Mouse (Mus musculus) lung, embryonic 14.5 days (tissue): ENCODE data around the gene Lpar3. TPM values are rescaled to one million over a fixed set of nuclear protein-coding genes. Genes with fewer than 3 reads are reported as not detected.
A peak's percentile ranks its signal among the peaks of the same experiment; 100 is the strongest.

Experiments used
- ATAC-seq: fragments of 200-750 bp; cut with Nextera tagmentation; 2 replicates; pipeline ENCODE4 v1.8.0; 2017; ENCODE audit warnings: mild to moderate bottlenecking, moderate TSS enrichment, moderate library complexity; ENCODE audit not compliant: insufficient read depth
- DNase-seq: peaks from one replicate; pipeline ENCODE4 v3.0.0-alpha.2; 2015
- H3K27ac ChIP-seq: fragments of 300-500 bp; sonication (generic); 2 replicates; pipeline ENCODE4 v1.5.1; 2014; ENCODE audit warnings: low read depth, mild to moderate bottlenecking, moderate library complexity
- H3K27me3 ChIP-seq: fragments of 300-500 bp; sonication (generic); 2 replicates; pipeline ENCODE4 v1.6.1; 2014; ENCODE audit warnings: low read length, control low read depth; ENCODE audit not compliant: insufficient read depth
- H3K36me3 ChIP-seq: fragments of 300-500 bp; sonication (generic); 2 replicates; pipeline ENCODE4 v1.6.1; 2014; ENCODE audit warnings: control low read depth; ENCODE audit not compliant: insufficient read depth
- H3K4me1 ChIP-seq: fragments of 300-500 bp; sonication (generic); 2 replicates; pipeline ENCODE4 v1.6.1; 2014; ENCODE audit warnings: antibody characterized with exemption, control low read depth; ENCODE audit not compliant: insufficient read depth
- H3K4me2 ChIP-seq: fragments of 300-500 bp; sonication (generic); 2 replicates; pipeline ENCODE4 v1.6.1; 2014; ENCODE audit warnings: mild to moderate bottlenecking
- H3K4me3 ChIP-seq: fragments of 300-500 bp; sonication (generic); 2 replicates; pipeline ENCODE4 v1.5.1; 2014; ENCODE audit warnings: low read depth, low read length
- H3K9ac ChIP-seq: fragments of 300-500 bp; sonication (generic); 2 replicates; pipeline ENCODE4 v1.6.1; 2014
- H3K9me3 ChIP-seq: fragments of 300-500 bp; sonication (generic); 2 replicates; pipeline ENCODE4 v1.6.1; 2016; ENCODE audit warnings: low read depth, low read length, control low read depth
- CTCF ChIP-seq: IDR thresholded peaks from 2 replicates; pipeline ENCODE4 v1.5.1; 2016; ENCODE audit warnings: antibody characterized with exemption, low read depth
- WGBS: fragments of 180-500 bp; shearing (Covaris S2); extraction: QIAGEN DNeasy Blood & Tissue Kit; methylation state at CpG from one replicate; pipeline ENCODE4 v1.1.7; 2014; 5-methylcytosine and 5-hydroxymethylcytosine counted together
- polyA plus RNA-seq: library from polyadenylated mRNA; unstranded; fragments of >200 nt; fragmentation: Nextera tagmentation; extraction: Ambion mirVana; gene quantifications from 2 replicates; pipeline ENCODE4 v1.2.1, GENCODE M21; 2014

Gene Lpar3
- polyA plus RNA-seq = 1.8 and 1.9 TPM in 2 replicates

DNA sequence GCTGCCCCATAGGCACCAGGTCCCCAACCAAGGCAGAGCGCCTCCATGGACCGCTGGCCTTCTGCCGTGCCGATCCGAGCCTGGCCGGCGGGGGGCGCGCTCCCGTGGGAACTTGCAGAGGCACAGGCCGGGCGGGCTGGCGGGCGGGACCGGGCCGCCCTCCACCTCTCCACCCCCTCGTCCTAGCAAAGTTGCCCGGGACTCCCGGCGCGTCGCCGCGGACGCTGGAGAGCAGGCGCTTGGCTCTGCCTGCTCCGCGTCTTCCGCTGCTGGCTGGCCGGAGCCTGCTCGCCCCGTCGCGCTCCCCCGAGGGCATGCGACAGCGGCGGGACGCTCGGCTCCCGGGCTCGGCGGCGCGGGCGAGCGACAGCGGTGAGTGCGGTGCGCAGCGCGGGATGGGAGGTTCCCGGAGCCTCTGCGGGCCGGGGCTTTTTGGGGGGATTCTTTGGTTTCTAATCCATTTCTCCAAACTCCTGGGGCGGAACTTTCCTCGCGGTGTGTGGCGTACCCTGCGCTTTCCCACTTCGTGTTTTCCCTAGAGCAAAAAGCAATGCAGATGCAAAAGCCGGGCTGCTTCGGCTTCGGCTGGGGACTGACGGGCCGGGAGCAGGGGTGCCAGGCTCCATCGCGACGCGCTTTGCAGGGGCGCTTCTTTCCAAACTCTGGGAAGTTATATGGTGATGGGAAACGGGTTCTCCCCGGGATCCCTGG, at the start of gene Lpar3:
Lpar3 (plus strand) TSS at position 188 of the 711 bp plus-strand sequence.
- Histone ChIP-seq H3K9me3 (no peaks in the 10 kb centered on the region), H3K4me3 (peak within 1 kb of the TSS; percentile 52), H3K4me2 (peak within 1 kb of the TSS; percentile 90), H3K9ac (peak within 1 kb of the TSS; percentile 46), H3K27ac (no peak within 1 kb of the TSS), H3K36me3 (no peaks in the 10 kb centered on the region), H3K4me1 (peaks cover 2% of the 10 kb centered on the region), H3K27me3 (peaks cover 34% of the 10 kb centered on the region)
- peak; percentile 90 for ATAC-seq
- WGBS = 2% methylated on average over 73 of the region's 73 CpGs
- peak; percentile 82 for DNase-seq
- TF ChIP-seq CTCF = peak; percentile 61

DNA sequence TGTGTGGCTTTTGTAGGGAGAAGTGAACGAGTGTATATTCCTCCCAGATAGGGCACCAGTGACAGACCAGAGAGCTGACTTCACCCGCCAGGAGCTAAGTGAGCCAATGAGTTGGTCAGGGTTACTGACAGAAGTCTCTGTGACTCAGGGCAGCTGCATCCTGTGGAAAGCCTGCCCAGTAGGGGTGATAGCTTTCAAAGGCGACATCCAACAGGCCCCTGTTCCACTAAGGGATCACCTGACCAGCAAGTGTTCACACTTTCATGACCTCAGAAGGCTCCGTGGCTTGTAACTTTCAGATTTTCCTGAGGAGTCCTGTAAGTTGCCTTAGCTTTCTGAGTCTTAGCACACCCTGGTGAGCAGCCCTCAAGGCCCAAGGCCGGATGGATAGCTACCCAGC, 47.7 kb upstream of the Lpar3 start:
- no peaks in the 10 kb centered on the region for H3K36me3 ChIP-seq
- no peak for ATAC-seq
- H3K27me3 ChIP-seq = no peaks in the 10 kb centered on the region
- no peak for TF ChIP-seq CTCF
- WGBS = 66% methylated on average over 5 of the region's 5 CpGs
- no peak for DNase-seq
- no peak overlapping the region for H3K4me2 ChIP-seq
- no peaks in the 10 kb centered on the region for H3K4me1 ChIP-seq
- no peak overlapping the region for H3K27ac ChIP-seq
- H3K9ac ChIP-seq = no peak overlapping the region
- H3K9me3 ChIP-seq = no peaks in the 10 kb centered on the region; the same call in 1 of the 2 replicates
- H3K4me3 ChIP-seq = no peak overlapping the region

DNA sequence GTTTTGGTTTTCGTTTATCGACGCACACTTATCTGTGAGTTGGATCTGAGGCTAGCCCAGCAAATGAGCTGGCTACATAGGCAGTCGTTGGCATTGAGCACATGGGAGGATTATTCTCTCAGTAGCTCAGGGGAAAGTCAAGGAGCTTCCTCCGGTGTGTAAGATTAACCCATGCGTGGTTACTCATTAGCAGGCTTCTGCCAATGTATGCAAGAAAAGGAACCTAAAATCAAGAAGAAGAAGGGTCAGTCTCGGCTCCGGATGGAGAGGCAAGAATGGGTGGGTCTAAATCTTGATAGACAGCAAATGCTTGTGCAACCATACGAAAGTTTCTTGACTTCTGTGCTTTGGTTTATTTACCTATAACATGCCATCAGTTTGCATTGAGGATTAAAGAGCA, 46.5 kb upstream of the Lpar3 start:
- Histone ChIP-seq H3K4me1 (no peaks in the 10 kb centered on the region), H3K4me2 (no peak overlapping the region), H3K27ac (no peak overlapping the region), H3K9me3 (no peaks in the 10 kb centered on the region; the same call in 1 of the 2 replicates), H3K9ac (no peak overlapping the region), H3K27me3 (no peaks in the 10 kb centered on the region), H3K4me3 (no peak overlapping the region), H3K36me3 (no peaks in the 10 kb centered on the region)
- no peak for DNase-seq
- TF ChIP-seq CTCF = no peak
- 78% methylated on average over 9 of the region's 9 CpGs for WGBS
- ATAC-seq = no peak

DNA sequence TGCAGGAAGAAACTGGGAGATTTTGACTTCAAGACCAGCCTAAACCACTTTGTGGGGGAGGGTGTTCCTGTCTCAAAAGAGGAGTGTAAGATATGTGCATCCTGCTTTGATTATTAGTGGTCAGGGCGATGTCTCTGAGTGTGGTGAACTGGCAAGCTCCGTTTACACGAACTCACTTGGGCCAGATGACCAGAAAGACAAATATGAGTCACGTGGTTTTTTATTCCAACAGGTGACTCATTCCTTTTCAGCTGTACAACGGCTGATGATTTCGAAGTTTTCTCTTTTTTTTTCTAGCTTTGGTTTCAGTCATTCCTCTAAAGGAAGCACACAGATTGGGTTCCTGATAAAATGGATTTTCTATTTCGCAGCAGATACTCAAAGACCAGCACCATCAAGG, 43.5 kb upstream of the Lpar3 start:
- WGBS = 61% methylated on average over 7 of the region's 7 CpGs
- peak; percentile 13 for DNase-seq
- no peak for TF ChIP-seq CTCF

GRCm38 (mm10) chr3:146177748-146178582, 42.8 kb upstream of the Lpar3 start:
- Histone ChIP-seq H3K27ac (no peak overlapping the region), H3K4me2 (peak overlapping the region; percentile 55), H3K27me3 (no peaks in the 10 kb centered on the region), H3K4me1 (no peaks in the 10 kb centered on the region), H3K9ac (no peak overlapping the region), H3K36me3 (no peaks in the 10 kb centered on the region), H3K4me3 (peak overlapping the region; percentile 10; the same call in 1 of the 2 replicates), H3K9me3 (no peaks in the 10 kb centered on the region)
- peak; percentile 82 for TF ChIP-seq CTCF
- ATAC-seq = peak; percentile 82
- peak; percentile 94 for DNase-seq
- WGBS = 4% methylated on average over 16 of the region's 16 CpGs

More for the DNA sequence above, 43.5 kb upstream of the Lpar3 start:
- ATAC-seq = no peak
- Histone ChIP-seq H3K4me1 (no peaks in the 10 kb centered on the region), H3K4me3 (no peak overlapping the region), H3K9me3 (no peaks in the 10 kb centered on the region), H3K9ac (no peak overlapping the region), H3K27ac (no peak overlapping the region), H3K27me3 (no peaks in the 10 kb centered on the region), H3K36me3 (no peaks in the 10 kb centered on the region), H3K4me2 (peak overlapping the region; percentile 55)

- Histone ChIP-seq H3K27me3 (no peaks in the 10 kb centered on the region), H3K36me3 (no peaks in the 10 kb centered on the region), H3K9ac (no peak overlapping the region), H3K4me3 (no peak overlapping the region), H3K4me2 (no peak overlapping the region), H3K9me3 (no peaks in the 10 kb centered on the region), H3K4me1 (no peaks in the 10 kb centered on the region), H3K27ac (no peak overlapping the region)
- TF ChIP-seq CTCF = no peak
- ATAC-seq = no peak
- DNase-seq = no peak
- 38% methylated on average over 2 of the region's 2 CpGs for WGBS
Observed at GRCm38 (mm10) chr3:146180341-146180740, 40.4 kb upstream of the Lpar3 start.

DNA sequence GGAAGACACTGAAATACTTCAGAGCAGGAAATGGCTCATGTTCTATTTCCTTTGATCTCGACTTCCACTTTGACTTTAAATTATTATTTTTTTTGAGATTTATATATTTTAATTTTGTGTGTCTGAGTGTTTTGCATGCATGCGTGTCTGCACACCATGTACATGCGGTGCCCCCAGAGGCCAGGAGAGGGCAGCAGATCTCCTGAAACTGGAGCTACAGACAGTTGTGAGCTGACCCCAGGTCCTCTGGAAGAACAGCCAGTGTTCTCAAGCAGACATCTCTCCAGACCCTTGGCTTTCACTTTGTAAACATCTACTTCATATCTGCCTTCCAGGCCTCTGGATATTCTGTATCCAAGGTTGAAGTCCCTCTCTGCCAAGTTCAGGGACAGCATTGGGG, 39.8 kb upstream of the Lpar3 start:
- no peaks in the 10 kb centered on the region for H3K36me3 ChIP-seq
- no peaks in the 10 kb centered on the region for H3K27me3 ChIP-seq
- WGBS = 32% methylated on average over 3 of the region's 3 CpGs
- H3K9me3 ChIP-seq = no peaks in the 10 kb centered on the region
- H3K4me3 ChIP-seq = no peak overlapping the region
- no peak for ATAC-seq
- H3K4me2 ChIP-seq = no peak overlapping the region
- peak; percentile 84 for DNase-seq
- no peaks in the 10 kb centered on the region for H3K4me1 ChIP-seq
- no peak overlapping the region for H3K27ac ChIP-seq
- no peak overlapping the region for H3K9ac ChIP-seq
- peak; percentile 74 for TF ChIP-seq CTCF
